Mouse (Mus musculus): ENCODE data around the gene Arhgap1. TPM values are rescaled to one million over a fixed set of nuclear protein-coding genes. Genes with fewer than 3 reads are reported as not detected.
"Not testable (repeated sequence)": the region's sequence is repeated elsewhere in the genome, so short reads cannot be mapped to it uniquely, and the experiment has no call there.

Gene Arhgap1
- polyA plus RNA-seq (2012; fragmentation: generic; extraction: Trizol): 52.7 TPM

DNA sequence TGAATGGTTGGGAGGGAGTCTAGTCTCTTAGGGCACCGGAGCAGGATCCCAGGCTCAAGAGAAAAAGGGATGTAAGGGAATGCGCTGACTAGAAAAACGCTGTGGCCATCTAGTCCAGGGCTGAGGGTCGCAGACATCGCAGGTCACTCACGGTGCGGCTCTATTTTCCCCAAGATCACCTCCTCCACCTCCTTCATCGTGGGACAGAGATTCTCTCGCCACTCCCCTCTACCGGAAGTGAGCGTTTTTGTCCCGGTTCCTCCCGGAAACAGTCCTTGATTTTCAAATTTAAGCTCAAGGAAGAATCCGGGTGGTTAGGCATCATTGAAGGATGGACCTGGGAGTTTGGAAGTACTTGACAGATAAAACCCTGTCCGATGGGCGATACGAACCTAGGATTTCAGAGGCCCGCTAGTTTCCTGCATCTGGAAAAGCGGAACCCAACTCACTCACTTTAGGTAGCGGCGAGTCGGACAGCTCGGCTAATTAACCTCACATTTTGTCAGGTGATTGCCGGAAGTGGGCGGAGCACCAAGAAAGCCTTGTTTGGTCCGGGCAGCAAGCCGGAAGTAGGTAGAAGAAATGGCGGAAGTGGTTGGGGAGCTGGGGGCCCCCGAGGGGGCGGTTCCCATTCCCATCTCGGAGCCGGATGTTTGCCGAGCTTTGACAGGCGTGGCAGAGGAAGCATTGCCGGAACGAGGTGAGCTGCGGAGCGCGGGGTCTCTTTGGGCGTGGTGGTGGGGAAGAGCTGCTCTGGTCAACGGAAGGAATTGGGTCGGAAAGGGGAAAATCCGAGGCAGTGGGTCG lies at the start of gene Arhgap1, which contains the start of gene Zfp408:
Arhgap1 (plus strand) TSS at position 308 of the 807 bp plus-strand sequence.
Zfp408 (minus strand) TSS at position 239 of the 807 bp plus-strand sequence.
- TF ChIP-seq REST (IDR thresholded peaks at IDR 0.05; ENCODE audit: insufficient read depth, insufficient read length) (no peak), E2F4 (IDR thresholded peaks at IDR 0.05; ENCODE audit: insufficient read depth) (no peak), POLR2A (IDR thresholded peaks at IDR 0.05; ENCODE audit: insufficient read length, low read depth) (peak; percentile 88), SRF (IDR thresholded peaks at IDR 0.05; ENCODE audit: control insufficient read depth, insufficient read length, low read depth) (peak; percentile 96), USF1 (IDR thresholded peaks at IDR 0.05; ENCODE audit: low read depth) (peak; percentile 88), POLR2AphosphoS2 (IDR thresholded peaks at IDR 0.05; ENCODE audit: insufficient read length, low read depth) (peak; percentile 84), MYOG (IDR thresholded peaks at IDR 0.05; ENCODE audit: control insufficient read depth in 1 of 3, insufficient read depth in 1 of 3, insufficient read length in 2 of 3, low read depth in 2 of 3) (no peak), TCF12 (IDR thresholded peaks at IDR 0.05; ENCODE audit: insufficient read depth, poor library complexity, severe bottlenecking) (no peak), MAX (IDR thresholded peaks at IDR 0.05; ENCODE audit: low read depth) (no peak), TCF3 (IDR thresholded peaks at IDR 0.05; ENCODE audit: insufficient read length, low read depth) (no peak), CEBPB (IDR thresholded peaks at IDR 0.05; ENCODE audit: insufficient read depth, poor library complexity, severe bottlenecking) (no peak), MYOD1 (IDR thresholded peaks at IDR 0.05; ENCODE audit: control insufficient read depth in 1 of 3, insufficient read length in 2 of 3, low read depth in 2 of 3) (no peak)
- Histone ChIP-seq H3K4me3 (peak within 1 kb of the TSS; percentile 96), H3ac (ENCODE audit: control insufficient read depth, insufficient read length) (peak within 1 kb of the TSS; percentile 42), H3K79me2 (ENCODE audit: control insufficient read depth, insufficient read depth) (peaks cover 55% of the 10 kb centered on the region), H3K36me3 (ENCODE audit: control insufficient read depth, insufficient read depth) (peaks cover 32% of the 10 kb centered on the region), H3K27me3 (ENCODE audit: control insufficient read depth, insufficient read depth, insufficient read length) (no peaks in the 10 kb centered on the region), H3K4me2 (ENCODE audit: low read depth) (peak within 1 kb of the TSS; percentile 95)

- no peak overlapping the region for H3ac ChIP-seq (ENCODE audit: control insufficient read depth, insufficient read length)
- H3K79me2 ChIP-seq (ENCODE audit: control insufficient read depth, insufficient read depth): no peaks in the 10 kb centered on the region
- no peak overlapping the region for H3K4me2 ChIP-seq (ENCODE audit: low read depth)
- H3K36me3 ChIP-seq (ENCODE audit: control insufficient read depth, insufficient read depth): peaks cover 63% of the 10 kb centered on the region
- no peak overlapping the region for H3K4me3 ChIP-seq
- H3K27me3 ChIP-seq (ENCODE audit: control insufficient read depth, insufficient read depth, insufficient read length): no peaks in the 10 kb centered on the region
- TF ChIP-seq POLR2AphosphoS2 (IDR thresholded peaks at IDR 0.05; ENCODE audit: insufficient read length, low read depth) (no peak), MYOG (IDR thresholded peaks at IDR 0.05; ENCODE audit: control insufficient read depth in 1 of 3, insufficient read depth in 1 of 3, insufficient read length in 2 of 3, low read depth in 2 of 3) (no peak), REST (IDR thresholded peaks at IDR 0.05; ENCODE audit: insufficient read depth, insufficient read length) (no peak)
Observed at GRCm38 (mm10) chr2:91600475-91600874, 49.2 kb upstream of the Arhgap1 start.

- no peak overlapping the region for H3ac ChIP-seq (ENCODE audit: control insufficient read depth, insufficient read length)
- TF ChIP-seq SRF (IDR thresholded peaks at IDR 0.05; ENCODE audit: control insufficient read depth, insufficient read length, low read depth): no peak
- no peak for TF ChIP-seq TCF3 (IDR thresholded peaks at IDR 0.05; ENCODE audit: insufficient read length, low read depth)
- no peak for TF ChIP-seq E2F4 (IDR thresholded peaks at IDR 0.05; ENCODE audit: insufficient read depth)
- TF ChIP-seq REST (IDR thresholded peaks at IDR 0.05; ENCODE audit: insufficient read depth, insufficient read length): no peak
- no peak for TF ChIP-seq POLR2A (IDR thresholded peaks at IDR 0.05; ENCODE audit: insufficient read length, low read depth)
- no peak for TF ChIP-seq USF1 (IDR thresholded peaks at IDR 0.05; ENCODE audit: low read depth)
- H3K79me2 ChIP-seq (ENCODE audit: control insufficient read depth, insufficient read depth): no peaks in the 10 kb centered on the region
- no peak overlapping the region for H3K4me3 ChIP-seq
- H3K27me3 ChIP-seq (ENCODE audit: control insufficient read depth, insufficient read depth, insufficient read length): no peaks in the 10 kb centered on the region
- H3K36me3 ChIP-seq (ENCODE audit: control insufficient read depth, insufficient read depth): peaks cover 67% of the 10 kb centered on the region
- no peak overlapping the region for H3K4me2 ChIP-seq (ENCODE audit: low read depth)
Observed at GRCm38 (mm10) chr2:91602389-91602788, 47.3 kb upstream of the Arhgap1 start.

DNA sequence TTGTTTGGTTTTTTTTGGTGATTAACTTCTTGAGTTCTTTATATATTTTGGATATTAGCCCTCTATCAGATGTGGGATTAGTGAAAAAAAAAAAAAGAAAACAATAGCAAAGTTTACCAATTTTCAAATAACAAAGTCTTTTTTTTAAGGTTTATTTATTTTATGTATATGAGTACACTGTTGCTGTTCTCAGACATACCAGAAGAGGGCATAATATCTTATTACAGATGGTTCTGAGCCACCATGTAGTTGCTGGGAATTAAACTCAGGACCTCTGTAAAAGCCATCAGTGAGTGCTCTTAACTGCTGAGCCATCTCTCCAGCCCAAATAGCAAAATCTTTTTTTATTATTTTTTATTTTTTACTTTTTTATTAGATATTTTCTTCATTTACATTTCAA lies 40.3 kb upstream of the Arhgap1 start:
- not testable (repeated sequence) for H3K4me2 ChIP-seq (ENCODE audit: low read depth); H3K79me2 ChIP-seq (ENCODE audit: control insufficient read depth, insufficient read depth); H3ac ChIP-seq (ENCODE audit: control insufficient read depth, insufficient read length); H3K4me3 ChIP-seq; H3K27me3 ChIP-seq (ENCODE audit: control insufficient read depth, insufficient read depth, insufficient read length)
- H3K36me3 ChIP-seq (ENCODE audit: control insufficient read depth, insufficient read depth): peaks cover 52% of the 10 kb centered on the region

GRCm38 (mm10) chr2:91622356-91622755 lies 27.3 kb upstream of the Arhgap1 start:
- TF ChIP-seq POLR2A (IDR thresholded peaks at IDR 0.05; ENCODE audit: insufficient read length, low read depth) (no peak), SRF (IDR thresholded peaks at IDR 0.05; ENCODE audit: control insufficient read depth, insufficient read length, low read depth) (no peak), POLR2AphosphoS2 (IDR thresholded peaks at IDR 0.05; ENCODE audit: insufficient read length, low read depth) (no peak), E2F4 (IDR thresholded peaks at IDR 0.05; ENCODE audit: insufficient read depth) (no peak), MYOD1 (IDR thresholded peaks at IDR 0.05; ENCODE audit: control insufficient read depth in 1 of 3, insufficient read length in 2 of 3, low read depth in 2 of 3) (no peak), TCF12 (IDR thresholded peaks at IDR 0.05; ENCODE audit: insufficient read depth, poor library complexity, severe bottlenecking) (no peak), TCF3 (IDR thresholded peaks at IDR 0.05; ENCODE audit: insufficient read length, low read depth) (no peak), CEBPB (IDR thresholded peaks at IDR 0.05; ENCODE audit: insufficient read depth, poor library complexity, severe bottlenecking) (no peak), USF1 (IDR thresholded peaks at IDR 0.05; ENCODE audit: low read depth) (no peak), MYOG (IDR thresholded peaks at IDR 0.05; ENCODE audit: control insufficient read depth in 1 of 3, insufficient read depth in 1 of 3, insufficient read length in 2 of 3, low read depth in 2 of 3) (no peak), REST (IDR thresholded peaks at IDR 0.05; ENCODE audit: insufficient read depth, insufficient read length) (no peak), MAX (IDR thresholded peaks at IDR 0.05; ENCODE audit: low read depth) (no peak)
- Histone ChIP-seq H3K36me3 (ENCODE audit: control insufficient read depth, insufficient read depth) (peaks cover 44% of the 10 kb centered on the region), H3K4me2 (ENCODE audit: low read depth) (no peak overlapping the region)

GRCm38 (mm10) chr2:91623366-91623765 lies 26.3 kb upstream of the Arhgap1 start:
- not testable (repeated sequence) for H3K4me2 ChIP-seq (ENCODE audit: low read depth); H3K79me2 ChIP-seq (ENCODE audit: control insufficient read depth, insufficient read depth); H3ac ChIP-seq (ENCODE audit: control insufficient read depth, insufficient read length); H3K4me3 ChIP-seq; H3K27me3 ChIP-seq (ENCODE audit: control insufficient read depth, insufficient read depth, insufficient read length)
- H3K36me3 ChIP-seq (ENCODE audit: control insufficient read depth, insufficient read depth): peaks cover 35% of the 10 kb centered on the region

More at GRCm38 (mm10) chr2:91622356-91622755, 27.3 kb upstream of the Arhgap1 start:
- H3ac ChIP-seq (ENCODE audit: control insufficient read depth, insufficient read length): no peak overlapping the region
- no peaks in the 10 kb centered on the region for H3K79me2 ChIP-seq (ENCODE audit: control insufficient read depth, insufficient read depth)
- no peaks in the 10 kb centered on the region for H3K27me3 ChIP-seq (ENCODE audit: control insufficient read depth, insufficient read depth, insufficient read length)
- H3K4me3 ChIP-seq: no peak overlapping the region
